Mouse (Mus musculus): ENCODE data around the gene Pole3. TPM values are rescaled to one million over a fixed set of nuclear protein-coding genes. Genes with fewer than 3 reads are reported as not detected.

The Pole3 gene
- polyA plus RNA-seq, 1 experiment from 2014 or later, result 81.3 TPM

GRCm38 (mm10) chr4:62502969-62503368, 21.9 kb downstream of the Pole3 start:
- Histone ChIP-seq H3K4me1 (replicated peaks) (peaks cover 12% of the 10 kb centered on the region), H3K4me3 (replicated peaks) (no peak overlapping the region), H3K4me2 (replicated peaks) (no peak overlapping the region), H3K27me3 (no peaks in the 10 kb centered on the region), H3K9ac (replicated peaks) (no peak overlapping the region), H3K9me3 (no peaks in the 10 kb centered on the region), H3K36me3 (peaks cover 25% of the 10 kb centered on the region), H3K27ac (no peak overlapping the region)
- WGBS, result 86% methylated on average over 7 of the region's 7 CpGs
- ATAC-seq, result no peak

DNA sequence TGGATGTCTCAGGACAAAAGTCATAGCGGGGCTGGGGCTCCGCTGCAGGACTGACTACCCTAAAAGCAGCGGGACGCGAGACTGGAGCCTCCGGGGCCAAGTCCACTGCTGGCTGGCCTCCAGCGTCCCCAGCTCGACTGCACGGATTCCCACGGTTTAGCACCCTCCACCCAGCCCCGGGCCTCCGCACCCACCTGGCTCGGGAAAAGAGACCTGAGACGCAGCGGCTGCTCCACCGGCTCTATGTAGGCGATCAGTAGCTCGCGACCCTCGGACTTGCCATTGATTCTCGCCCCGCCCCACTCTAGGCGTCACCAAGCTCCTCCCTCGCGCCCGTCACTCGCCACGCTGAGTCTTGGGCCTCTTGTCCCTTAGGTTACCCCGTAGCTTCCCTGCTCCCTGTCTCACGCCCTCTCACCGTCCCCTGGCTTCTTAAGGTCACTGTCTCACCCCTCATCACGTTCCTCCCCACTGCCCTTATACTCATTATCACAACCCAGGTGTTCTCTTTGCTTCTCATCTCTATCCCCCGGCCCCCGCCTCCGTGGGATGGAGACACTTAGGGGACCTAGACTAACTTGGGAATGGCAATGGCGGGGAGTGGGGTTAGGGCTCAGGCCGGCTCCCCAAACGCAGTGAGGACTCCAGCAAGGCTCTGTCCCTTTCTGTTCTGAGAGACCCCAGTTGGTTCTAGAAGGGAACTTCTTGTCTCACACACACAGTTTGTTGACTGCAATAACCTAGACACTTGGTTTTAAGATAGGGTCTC, 22.7 kb downstream of the Pole3 start:
- Histone ChIP-seq H3K4me1 (replicated peaks) (peaks cover 12% of the 10 kb centered on the region), H3K27ac (peak overlapping the region; percentile 53; the same call in 1 of the 2 replicates), H3K36me3 (peaks cover 25% of the 10 kb centered on the region), H3K9me3 (no peaks in the 10 kb centered on the region), H3K4me3 (replicated peaks) (peak overlapping the region; percentile 85), H3K9ac (replicated peaks) (peak overlapping the region; percentile 87), H3K4me2 (replicated peaks) (peak overlapping the region; percentile 71), H3K27me3 (no peaks in the 10 kb centered on the region)
- WGBS, result 1% methylated on average over 38 of the region's 38 CpGs
- ATAC-seq, result peak; percentile 98

DNA sequence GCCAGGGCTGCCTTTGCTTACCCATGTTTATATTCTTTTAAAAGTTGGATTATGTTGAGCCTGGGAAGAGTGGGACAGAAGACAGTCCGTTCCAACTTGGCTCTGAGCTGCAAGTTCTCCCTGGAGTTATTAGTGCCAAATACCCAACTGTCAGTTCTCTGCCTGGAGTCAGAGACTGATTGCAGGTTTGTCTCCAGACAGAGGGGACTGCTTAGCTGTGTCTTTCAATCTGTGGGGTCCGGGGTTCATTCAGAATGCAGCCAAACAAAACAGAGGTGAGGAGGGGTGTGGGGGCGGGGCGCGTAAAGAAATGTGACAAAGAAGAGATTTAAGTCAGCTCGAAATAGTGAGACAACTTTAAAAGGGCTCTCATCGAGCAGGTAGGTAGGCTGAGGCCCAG, 23.3 kb downstream of the Pole3 start:
- 3% methylated on average over 7 of the region's 7 CpGs for WGBS
- peak overlapping the region; percentile 71 for H3K4me2 ChIP-seq (replicated peaks)
- no peaks in the 10 kb centered on the region for H3K27me3 ChIP-seq
- 0 out of 2 replicates have a peak overlapping the region, but pooled peaks have one; percentile 53 for H3K27ac ChIP-seq
- H3K4me3 ChIP-seq (replicated peaks), result peak overlapping the region; percentile 85
- peaks cover 12% of the 10 kb centered on the region for H3K4me1 ChIP-seq (replicated peaks)
- ATAC-seq, result peak; percentile 18; the same call in 1 of the 2 replicates
- peak overlapping the region; percentile 87 for H3K9ac ChIP-seq (replicated peaks)
- H3K36me3 ChIP-seq, result peaks cover 30% of the 10 kb centered on the region
- no peaks in the 10 kb centered on the region for H3K9me3 ChIP-seq

- Histone ChIP-seq H3K4me1 (replicated peaks) (peaks cover 12% of the 10 kb centered on the region), H3K9me3 (no peaks in the 10 kb centered on the region), H3K27ac (no peak overlapping the region), H3K4me3 (replicated peaks) (no peak overlapping the region), H3K36me3 (peaks cover 33% of the 10 kb centered on the region), H3K9ac (replicated peaks) (no peak overlapping the region), H3K27me3 (no peaks in the 10 kb centered on the region), H3K4me2 (replicated peaks) (peak overlapping the region; percentile 71; the same call in 1 of the 2 replicates)
- ATAC-seq, result no peak
- 90% methylated on average over 4 of the region's 4 CpGs for WGBS
These were observed 24.1 kb downstream of the Pole3 start for GRCm38 (mm10) chr4:62500799-62501198.

- Histone ChIP-seq H3K9me3 (no peaks in the 10 kb centered on the region), H3K9ac (replicated peaks) (no peak overlapping the region), H3K4me1 (replicated peaks) (peaks cover 8% of the 10 kb centered on the region), H3K27ac (no peak overlapping the region), H3K27me3 (no peaks in the 10 kb centered on the region), H3K36me3 (peaks cover 33% of the 10 kb centered on the region), H3K4me3 (replicated peaks) (no peak overlapping the region), H3K4me2 (replicated peaks) (no peak overlapping the region)
- no peak for ATAC-seq
- 80% methylated on average over 8 of the region's 8 CpGs for WGBS
These were observed 28.1 kb downstream of the Pole3 start for GRCm38 (mm10) chr4:62496815-62497214.

DNA sequence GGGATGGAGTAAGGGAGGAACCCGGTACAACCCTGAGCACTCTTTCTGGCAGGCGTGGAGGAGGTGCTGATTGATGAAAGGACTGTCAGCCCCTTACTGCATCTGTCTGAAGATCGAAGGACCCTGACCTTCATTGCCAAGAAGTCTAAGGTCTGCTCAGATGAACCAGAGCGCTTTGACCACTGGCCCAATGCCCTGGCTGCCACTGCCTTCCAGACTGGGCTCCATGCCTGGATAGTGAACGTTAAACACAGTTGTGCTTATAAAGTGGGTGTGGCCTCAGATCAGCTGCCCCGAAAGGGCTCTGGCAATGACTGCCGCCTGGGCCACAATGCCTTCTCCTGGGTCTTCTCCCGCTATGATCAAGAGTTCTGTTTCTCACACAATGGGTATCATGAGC, 28.9 kb downstream of the Pole3 start:
- 84% methylated on average over 8 of the region's 8 CpGs for WGBS
- H3K27ac ChIP-seq, result no peak overlapping the region
- ATAC-seq, result no peak
- peaks cover 2% of the 10 kb centered on the region for H3K4me1 ChIP-seq (replicated peaks)
- H3K27me3 ChIP-seq, result no peaks in the 10 kb centered on the region
- peaks cover 33% of the 10 kb centered on the region for H3K36me3 ChIP-seq
- no peak overlapping the region for H3K4me3 ChIP-seq (replicated peaks)
- no peak overlapping the region for H3K9ac ChIP-seq (replicated peaks)
- H3K9me3 ChIP-seq, result no peaks in the 10 kb centered on the region
- H3K4me2 ChIP-seq (replicated peaks), result no peak overlapping the region

DNA sequence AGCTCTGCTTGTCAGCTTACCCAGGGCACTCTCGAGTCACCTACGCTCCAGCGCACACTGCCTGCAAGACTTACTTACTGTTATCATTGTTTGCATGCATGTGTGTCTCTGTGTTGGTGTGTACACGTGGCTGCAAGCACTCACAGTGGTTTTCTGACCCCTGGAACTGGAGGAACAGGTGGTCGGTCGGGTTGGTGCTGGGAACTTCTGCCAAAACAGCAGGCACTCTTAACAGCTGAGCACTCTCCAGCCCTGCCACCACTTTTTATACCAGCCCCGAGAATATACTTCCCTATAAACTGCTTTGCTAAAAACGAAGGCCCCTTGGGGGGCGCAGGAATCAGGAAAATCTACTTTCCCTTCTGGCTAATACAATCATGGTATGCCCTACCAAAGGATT, 30.6 kb downstream of the Pole3 start:
- Histone ChIP-seq H3K27me3 (no peaks in the 10 kb centered on the region), H3K4me1 (replicated peaks) (no peaks in the 10 kb centered on the region), H3K36me3 (peaks cover 29% of the 10 kb centered on the region), H3K4me2 (replicated peaks) (no peak overlapping the region), H3K9ac (replicated peaks) (no peak overlapping the region), H3K9me3 (no peaks in the 10 kb centered on the region), H3K4me3 (replicated peaks) (no peak overlapping the region), H3K27ac (no peak overlapping the region)
- WGBS, result 69% methylated on average over 9 of the region's 9 CpGs
- ATAC-seq, result no peak

DNA sequence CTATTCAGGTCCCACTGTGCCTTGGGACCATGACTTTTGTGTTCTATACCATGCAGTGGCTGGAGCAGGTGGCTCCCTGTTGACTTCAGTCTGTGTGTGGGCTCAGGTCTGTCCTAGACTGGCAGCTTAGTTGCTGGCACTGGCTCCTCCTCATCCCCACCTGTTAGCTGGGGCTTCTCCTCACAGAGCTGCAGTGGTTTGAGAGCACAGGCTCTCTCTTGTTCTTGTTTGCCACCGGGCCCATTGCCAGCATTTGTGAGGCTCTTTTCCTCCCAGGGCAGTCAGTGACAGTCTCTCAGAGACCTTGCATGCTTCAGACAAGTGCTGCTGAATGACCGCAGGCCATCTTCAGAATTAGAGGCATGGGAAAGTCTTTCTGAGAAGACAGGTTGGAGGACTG, 32.2 kb downstream of the Pole3 start:
- no peaks in the 10 kb centered on the region for H3K9me3 ChIP-seq
- H3K9ac ChIP-seq (replicated peaks), result no peak overlapping the region
- H3K4me3 ChIP-seq (replicated peaks), result no peak overlapping the region
- no peak overlapping the region for H3K4me2 ChIP-seq (replicated peaks)
- H3K27me3 ChIP-seq, result no peaks in the 10 kb centered on the region
- H3K27ac ChIP-seq, result no peak overlapping the region
- WGBS, result 85% methylated on average over 2 of the region's 2 CpGs
- ATAC-seq, result no peak
- H3K36me3 ChIP-seq, result peaks cover 13% of the 10 kb centered on the region
- no peaks in the 10 kb centered on the region for H3K4me1 ChIP-seq (replicated peaks)

- H3K27ac ChIP-seq, result no peak overlapping the region
- H3K4me1 ChIP-seq (replicated peaks), result no peaks in the 10 kb centered on the region
- H3K9me3 ChIP-seq, result no peaks in the 10 kb centered on the region
- H3K27me3 ChIP-seq, result no peaks in the 10 kb centered on the region
- 92% methylated on average over 2 of the region's 2 CpGs for WGBS
- ATAC-seq, result no peak
- H3K4me3 ChIP-seq (replicated peaks), result no peak overlapping the region
- no peak overlapping the region for H3K4me2 ChIP-seq (replicated peaks)
- H3K9ac ChIP-seq (replicated peaks), result no peak overlapping the region
- no peaks in the 10 kb centered on the region for H3K36me3 ChIP-seq
These were observed 37.0 kb downstream of the Pole3 start for GRCm38 (mm10) chr4:62487914-62488313.

DNA sequence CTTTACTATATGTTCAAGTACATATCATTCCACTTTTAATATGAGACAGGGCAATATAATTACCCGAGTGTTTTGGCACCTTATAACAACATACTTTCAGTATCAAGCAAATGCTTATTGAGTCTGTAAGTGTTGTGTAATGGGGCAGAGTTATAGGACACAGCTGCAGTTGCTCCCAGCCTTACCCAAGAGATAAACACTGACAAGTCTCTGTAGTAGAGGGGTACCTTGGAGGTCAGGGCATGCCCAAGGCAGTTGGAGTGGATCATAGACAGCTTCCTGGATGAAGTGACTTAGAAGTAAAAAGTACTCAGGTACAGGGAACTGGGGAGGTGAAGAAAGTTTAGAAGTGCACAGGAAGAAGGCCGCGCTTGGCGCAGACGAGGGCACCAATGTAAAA, 37.7 kb downstream of the Pole3 start:
- Histone ChIP-seq H3K9me3 (no peaks in the 10 kb centered on the region), H3K4me3 (replicated peaks) (no peak overlapping the region), H3K36me3 (no peaks in the 10 kb centered on the region), H3K27me3 (peaks cover under 1% of the 10 kb centered on the region), H3K9ac (replicated peaks) (no peak overlapping the region), H3K4me2 (replicated peaks) (no peak overlapping the region), H3K27ac (no peak overlapping the region), H3K4me1 (replicated peaks) (no peaks in the 10 kb centered on the region)
- ATAC-seq, result no peak
- 89% methylated on average over 5 of the region's 5 CpGs for WGBS

DNA sequence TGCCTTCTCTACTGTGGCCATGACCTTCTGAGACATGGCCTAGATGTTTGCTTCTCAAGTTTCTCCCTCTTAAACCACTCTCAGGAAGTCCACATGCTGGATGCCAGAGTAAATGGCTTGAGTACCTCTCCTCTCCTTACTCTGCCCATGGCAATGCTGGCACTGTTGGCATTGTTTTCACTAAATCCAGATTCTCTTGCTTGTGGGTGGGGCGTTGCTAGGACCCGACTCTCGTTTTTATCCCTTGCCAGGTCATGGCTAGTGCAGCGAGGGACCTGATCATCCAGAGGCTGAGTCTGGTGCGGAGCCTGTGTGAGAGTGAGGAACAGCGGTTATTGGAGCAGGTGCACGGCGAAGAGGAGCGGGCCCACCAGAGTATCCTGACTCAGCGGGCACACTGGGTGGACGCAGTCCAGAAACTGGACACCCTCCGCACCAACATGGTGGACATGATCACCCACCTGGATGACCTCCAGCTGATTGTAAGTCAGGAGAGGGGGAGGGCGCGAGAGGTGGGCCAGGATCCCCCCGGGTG, 38.6 kb downstream of the Pole3 start:
- no peak overlapping the region for H3K4me3 ChIP-seq (replicated peaks)
- H3K4me1 ChIP-seq (replicated peaks), result no peaks in the 10 kb centered on the region
- no peak overlapping the region for H3K4me2 ChIP-seq (replicated peaks)
- 93% methylated on average over 15 of the region's 15 CpGs for WGBS
- no peak overlapping the region for H3K9ac ChIP-seq (replicated peaks)
- H3K36me3 ChIP-seq, result no peaks in the 10 kb centered on the region
- peaks cover 8% of the 10 kb centered on the region for H3K27me3 ChIP-seq
- no peaks in the 10 kb centered on the region for H3K9me3 ChIP-seq
- no peak for ATAC-seq
- H3K27ac ChIP-seq, result no peak overlapping the region

DNA sequence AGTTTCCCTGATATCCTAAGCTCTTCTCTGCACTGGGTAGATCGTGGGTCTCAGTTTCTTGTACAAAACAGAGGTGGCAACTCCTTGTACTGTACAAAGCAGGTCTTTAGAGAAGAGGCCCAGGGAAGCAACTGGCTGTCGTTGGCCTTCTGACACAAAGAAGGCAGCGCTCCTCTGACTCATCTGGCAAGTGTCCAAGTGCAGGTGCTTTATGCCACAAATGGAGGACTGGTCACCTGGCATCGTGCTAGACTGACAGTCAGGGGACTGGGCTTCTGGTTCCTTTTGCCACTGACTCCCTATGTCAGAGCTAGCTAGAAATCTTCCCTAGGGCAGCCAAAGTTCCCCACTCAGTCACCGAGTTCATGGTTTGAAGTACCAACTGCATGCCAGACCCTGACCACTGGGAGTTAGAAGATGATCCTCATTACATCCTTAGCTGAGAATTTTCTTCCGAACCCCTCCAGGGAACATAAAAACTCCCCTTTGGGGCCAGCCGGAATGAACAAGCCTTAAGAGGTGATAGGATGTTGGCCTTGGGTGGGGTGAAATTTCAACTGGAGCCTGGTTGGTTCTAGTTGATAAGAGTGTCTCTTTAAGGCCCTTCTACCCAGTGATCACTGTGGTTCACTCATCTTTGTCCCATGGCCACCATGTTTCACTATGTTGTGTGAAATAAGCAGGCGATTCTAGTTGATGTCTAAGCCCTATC, 39.3 kb downstream of the Pole3 start:
- 89% methylated on average over 8 of the region's 8 CpGs for WGBS
- H3K9ac ChIP-seq (replicated peaks), result no peak overlapping the region
- H3K9me3 ChIP-seq, result no peaks in the 10 kb centered on the region
- no peak overlapping the region for H3K4me2 ChIP-seq (replicated peaks)
- ATAC-seq, result no peak
- no peaks in the 10 kb centered on the region for H3K4me1 ChIP-seq (replicated peaks)
- H3K36me3 ChIP-seq, result no peaks in the 10 kb centered on the region
- no peak overlapping the region for H3K4me3 ChIP-seq (replicated peaks)
- no peak overlapping the region for H3K27ac ChIP-seq
- peaks cover 15% of the 10 kb centered on the region for H3K27me3 ChIP-seq
